Mouse (Mus musculus) common myeloid progenitor, adult 5-6 weeks (primary cell): ENCODE results near the gene Vdr. TPM values are rescaled to one million over a fixed set of nuclear protein-coding genes. Genes with fewer than 3 reads are reported as not detected.

ENCODE experiments used
- ATAC-seq: replicated peaks from 2 replicates; pipeline ENCODE4 v1.8.0; 2016; ENCODE audit warnings: low read depth, mild to moderate bottlenecking, moderate TSS enrichment, inconsistent platforms; ENCODE audit not compliant: poor library complexity, severe bottlenecking
- total RNA-seq: library from RNA; stranded (forward); fragments of 200-1000, 187-1606 nt; gene quantifications from 2 replicates; pipeline ENCODE4 v1.2.3, GENCODE M21; 2017

Vdr gene
- 3.0 and 3.5 TPM in 2 replicates for total RNA-seq

- no peak for ATAC-seq
Measured at GRCm38 (mm10) chr15:97910530-97910929, at the start of gene Vdr. Gene Vdr, minus strand, starts transcription at chr15:97910630.

DNA sequence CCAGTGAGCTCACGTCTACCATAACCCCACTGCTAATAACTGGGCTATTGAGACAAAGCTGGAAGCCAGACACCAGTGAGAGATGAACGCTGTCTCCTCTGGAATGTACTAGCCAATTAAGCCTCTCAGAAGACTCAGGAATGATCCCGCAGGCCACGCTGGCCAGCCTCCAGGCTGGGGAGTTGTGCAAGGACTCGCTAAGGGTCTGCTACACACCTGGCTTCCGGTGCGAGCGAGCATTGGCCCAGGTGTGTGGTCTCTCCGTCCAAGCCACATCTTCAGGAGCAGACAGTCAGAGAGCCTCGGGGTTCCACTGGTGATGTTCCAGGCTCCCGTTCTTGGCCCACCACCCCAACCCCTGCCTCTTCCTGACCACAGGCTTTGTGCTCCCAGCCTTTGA lies 46.0 kb upstream of the Vdr start:
- ATAC-seq: no peak

GRCm38 (mm10) chr15:97955742-97956141 lies 45.3 kb upstream of the Vdr start:
- ATAC-seq: no peak

DNA sequence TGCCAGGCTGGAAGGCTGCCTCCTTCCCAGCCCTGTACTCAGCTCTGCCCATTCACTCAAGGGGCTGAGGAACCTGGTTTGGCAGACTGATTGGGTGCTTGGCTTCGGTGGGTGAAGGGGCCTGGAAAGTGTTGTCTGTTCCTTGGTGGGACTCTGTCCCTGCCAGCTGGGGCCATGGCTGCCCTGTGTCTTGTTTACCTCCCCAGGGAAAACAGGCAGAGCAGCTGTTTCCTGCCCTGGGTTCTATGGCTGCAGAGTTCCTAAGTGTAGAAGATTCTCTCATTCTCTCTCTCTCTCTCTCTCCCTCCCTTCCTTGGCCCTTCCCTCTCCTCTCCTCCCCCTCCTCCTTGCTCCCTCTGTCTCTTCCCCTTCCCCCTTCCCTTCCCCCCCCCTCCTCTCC lies 44.9 kb upstream of the Vdr start:
- no peak for ATAC-seq

DNA sequence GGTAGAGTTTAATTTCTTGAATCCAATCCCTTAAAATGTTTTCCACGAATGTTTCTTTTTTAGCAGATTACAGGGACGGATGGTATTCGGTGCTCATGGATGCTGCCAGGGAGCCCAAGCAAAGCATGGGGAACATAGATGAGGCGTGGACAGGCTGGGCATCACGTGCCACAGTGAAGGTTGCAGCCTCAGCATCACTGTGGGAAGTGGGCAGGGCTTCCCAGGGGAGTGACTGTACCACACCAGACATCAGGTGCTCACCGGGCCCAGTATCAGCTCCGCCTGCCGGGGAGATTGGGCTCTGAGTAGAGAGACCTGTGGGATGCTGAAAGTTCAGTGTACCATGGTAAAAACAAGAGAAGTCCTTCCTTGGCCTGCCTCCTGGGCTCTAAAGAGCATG lies 44.2 kb upstream of the Vdr start:
- no peak for ATAC-seq

DNA sequence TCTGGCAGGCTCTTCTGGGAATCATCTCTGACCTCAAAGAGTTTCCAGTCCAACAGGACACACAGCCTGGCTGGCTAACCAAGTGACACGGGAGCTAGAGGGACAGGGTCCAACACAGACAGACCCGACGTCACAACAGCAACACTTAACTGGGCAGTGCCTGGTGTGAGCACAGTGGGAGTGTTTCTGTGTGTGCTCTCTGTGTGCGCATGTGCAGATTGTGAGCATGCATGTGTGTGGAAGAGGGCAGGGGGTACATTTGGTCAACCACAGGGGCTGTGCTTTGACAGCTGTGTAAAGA lies 42.4 kb upstream of the Vdr start:
- ATAC-seq: no peak

- peak; percentile 76 for ATAC-seq
Measured at GRCm38 (mm10) chr15:97952137-97952888, 41.9 kb upstream of the Vdr start.

- no peak for ATAC-seq
Measured at GRCm38 (mm10) chr15:97950240-97950639, 39.8 kb upstream of the Vdr start.

DNA sequence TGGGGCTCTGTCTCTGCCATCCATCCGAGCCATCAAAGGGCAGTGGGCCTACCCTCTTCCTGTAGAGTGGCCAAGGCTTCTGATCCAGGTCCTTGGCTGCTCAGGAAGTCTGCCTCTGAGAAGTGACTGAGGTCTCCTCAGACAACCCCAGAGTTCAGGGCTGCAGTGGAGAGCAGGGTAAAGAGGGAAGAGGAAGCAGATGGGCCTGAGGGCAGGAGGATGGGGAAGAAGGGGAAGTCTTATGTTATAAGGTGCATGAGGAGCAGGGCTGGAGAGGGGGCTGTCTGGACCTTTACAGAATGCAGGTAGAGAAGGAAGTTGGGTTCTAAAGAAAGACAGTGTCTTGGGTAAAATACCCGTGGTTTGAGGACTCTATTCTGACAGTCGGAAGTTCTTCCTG lies 39.3 kb upstream of the Vdr start:
- peak; percentile 75 for ATAC-seq

GRCm38 (mm10) chr15:97948720-97949119 lies 38.3 kb upstream of the Vdr start:
- ATAC-seq: no peak

GRCm38 (mm10) chr15:97945656-97946315 lies 35.4 kb upstream of the Vdr start:
- ATAC-seq: no peak

- ATAC-seq: no peak
Measured at GRCm38 (mm10) chr15:97944919-97945574, 34.6 kb upstream of the Vdr start.

DNA sequence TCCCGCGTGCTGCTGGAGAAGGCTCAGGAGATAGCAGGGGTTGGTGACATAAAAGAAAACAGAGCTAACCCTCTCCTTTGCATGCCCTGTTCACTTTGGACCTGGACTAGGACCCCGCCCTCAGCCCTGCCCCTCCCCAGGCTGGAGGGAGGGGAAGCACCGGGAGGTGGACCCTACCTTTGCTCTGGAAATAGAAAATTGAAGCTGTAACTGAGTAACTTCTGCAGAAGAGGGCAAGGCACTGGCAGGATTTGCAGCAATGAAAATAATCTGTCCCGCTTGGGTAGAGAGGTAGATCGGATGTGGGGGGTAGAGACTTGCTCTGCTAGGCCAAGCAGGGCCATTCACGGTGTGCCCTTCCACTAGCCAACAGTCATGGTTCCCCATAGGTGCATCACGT lies 32.9 kb upstream of the Vdr start:
- no peak for ATAC-seq

DNA sequence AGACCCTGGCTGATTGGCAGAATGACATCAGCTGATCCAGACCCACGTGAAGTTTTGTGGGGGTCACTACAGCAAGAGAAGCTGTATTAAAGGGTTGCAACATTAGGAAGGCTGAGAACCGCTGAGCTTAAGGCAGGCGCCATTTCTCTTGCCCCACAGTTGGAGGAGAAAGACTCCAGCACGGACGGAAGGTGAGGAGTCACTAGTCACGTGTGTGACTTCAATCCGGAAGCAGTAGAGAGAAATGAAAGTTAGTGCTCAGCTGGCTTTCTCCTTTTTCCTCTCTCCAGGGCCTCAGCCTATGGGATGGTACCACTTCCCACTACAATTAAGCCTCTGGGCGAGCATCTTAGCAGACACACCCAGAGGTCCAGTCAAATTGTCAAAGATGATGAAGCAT lies 32.1 kb upstream of the Vdr start:
- no peak for ATAC-seq

GRCm38 (mm10) chr15:97941306-97941705 lies 30.9 kb upstream of the Vdr start:
- no peak for ATAC-seq

DNA sequence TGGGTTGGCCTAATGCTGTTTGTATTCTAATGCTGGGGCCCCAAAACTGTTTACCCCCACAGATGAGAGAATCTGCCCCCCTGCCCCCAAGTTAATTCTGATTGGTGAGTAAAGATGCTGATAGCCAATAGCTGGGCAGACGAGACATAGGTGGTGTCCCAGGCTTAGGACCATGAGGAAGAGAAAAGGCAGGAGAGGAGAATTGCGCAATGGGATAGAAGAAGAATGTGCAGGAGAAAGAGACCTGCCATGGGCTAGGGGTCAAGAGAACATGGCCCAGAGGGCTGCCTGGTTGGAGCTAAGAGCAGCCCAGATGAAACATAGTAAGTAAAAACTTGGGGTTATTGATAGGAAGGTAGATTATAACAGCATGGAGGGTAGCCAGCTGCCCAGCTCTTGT lies 29.7 kb upstream of the Vdr start:
- no peak for ATAC-seq

DNA sequence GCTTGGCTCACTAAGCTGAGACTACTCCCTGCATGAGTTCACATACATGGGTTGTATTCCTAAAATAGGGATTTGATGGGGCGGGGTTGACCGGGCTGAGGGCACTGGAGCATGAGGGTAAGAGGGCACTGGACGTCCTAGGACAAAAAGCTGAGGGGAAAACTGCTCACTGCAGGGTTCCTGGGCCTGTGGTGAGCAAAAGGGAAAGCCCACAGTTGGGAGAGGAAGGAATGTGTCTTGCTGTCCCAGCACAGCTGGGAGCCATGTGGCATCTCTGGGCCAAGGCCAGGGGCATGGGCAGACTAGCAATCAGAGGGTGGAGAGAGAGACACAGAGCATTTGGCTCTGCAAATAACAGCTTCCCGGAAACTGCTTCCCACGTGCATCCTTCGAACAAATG lies 28.1 kb upstream of the Vdr start:
- no peak for ATAC-seq

GRCm38 (mm10) chr15:97932441-97932840 lies 22.0 kb upstream of the Vdr start:
- ATAC-seq: no peak

- no peak for ATAC-seq
Measured at GRCm38 (mm10) chr15:97929259-97929824, 18.9 kb upstream of the Vdr start.

GRCm38 (mm10) chr15:97927821-97928220 lies 17.4 kb upstream of the Vdr start:
- ATAC-seq: peak; percentile 76

- no peak for ATAC-seq
Measured at GRCm38 (mm10) chr15:97927018-97927417, 16.6 kb upstream of the Vdr start.
